Mouse (Mus musculus): ENCODE data around the gene Ifna9.
A peak's percentile ranks its signal among the peaks of the same experiment; 100 is the strongest.
"Not testable (repeated sequence)": the region's sequence is repeated elsewhere in the genome, so short reads cannot be mapped to it uniquely, and the experiment has no call there.

The Ifna9 gene

GRCm38 (mm10) chr4:88592285-88592684 lies at the start of gene Ifna9:
Gene Ifna9, minus strand, starts transcription at chr4:88592385.
- DNase-seq, result no peak

GRCm38 (mm10) chr4:88641077-88641831 lies 49.1 kb upstream of the Ifna9 start:
- peak; percentile 97 for DNase-seq

- no peak for DNase-seq
Observed at GRCm38 (mm10) chr4:88640704-88641076, 48.5 kb upstream of the Ifna9 start.

- no peak for DNase-seq
Observed at GRCm38 (mm10) chr4:88634311-88634710, 42.1 kb upstream of the Ifna9 start, which contains the start of gene C87499. Gene C87499, minus strand, starts transcription at chr4:88634411.

- DNase-seq, result no peak
Observed at GRCm38 (mm10) chr4:88603276-88603675, 11.1 kb upstream of the Ifna9 start, which contains the start of gene Ifna12. Gene Ifna12, minus strand, starts transcription at chr4:88603376.

GRCm38 (mm10) chr4:88571698-88572097 lies 20.5 kb downstream of the Ifna9 start, which contains the start of gene Ifna14:
Gene Ifna14, minus strand, starts transcription at chr4:88571798.
- DNase-seq, result no peak

GRCm38 (mm10) chr4:88561791-88562190 lies 30.4 kb downstream of the Ifna9 start:
- DNase-seq, result no peak

- not testable (repeated sequence) for DNase-seq
Observed at GRCm38 (mm10) chr4:88558145-88558544, 34.0 kb downstream of the Ifna9 start, which contains the start of gene Ifna15. Gene Ifna15, minus strand, starts transcription at chr4:88558245.

GRCm38 (mm10) chr4:88550161-88550945 lies 41.8 kb downstream of the Ifna9 start:
- peak; percentile 88 for DNase-seq

GRCm38 (mm10) chr4:88547986-88548385 lies 44.2 kb downstream of the Ifna9 start:
- no peak for DNase-seq

- DNase-seq, result no peak
Observed at GRCm38 (mm10) chr4:88543649-88544234, 48.4 kb downstream of the Ifna9 start.
